Mouse (Mus musculus) forebrain, embryonic 16.5 days (tissue): ENCODE measurements around the gene Pan3. TPM values are rescaled to one million over a fixed set of nuclear protein-coding genes. Genes with fewer than 3 reads are reported as not detected.

ENCODE experiments used
- ATAC-seq: fragments of 200-750 bp; cut with Nextera tagmentation; 2 replicates; pipeline ENCODE4 v1.8.0; 2017; ENCODE audit warnings: mild to moderate bottlenecking, moderate library complexity
- H3K27ac ChIP-seq: fragments of 300-500 bp; sonication (generic); 2 replicates; pipeline ENCODE4 v1.5.1; 2014; ENCODE audit warnings: low read length, control low read depth
- H3K27me3 ChIP-seq: fragments of 300-500 bp; sonication (generic); replicated peaks from 2 replicates; pipeline ENCODE4 v1.6.1; 2014; ENCODE audit warnings: low read length; ENCODE audit not compliant: control insufficient read depth, insufficient read depth
- H3K36me3 ChIP-seq: fragments of 300-500 bp; sonication (generic); 2 replicates; pipeline ENCODE4 v1.6.1; 2014; ENCODE audit not compliant: control insufficient read depth, insufficient read depth
- H3K4me1 ChIP-seq: fragments of 300-500 bp; sonication (generic); replicated peaks from 2 replicates; pipeline ENCODE4 v1.6.1; 2014; ENCODE audit warnings: low read length; ENCODE audit not compliant: control insufficient read depth, insufficient read depth
- H3K4me2 ChIP-seq: fragments of 300-500 bp; sonication (generic); 2 replicates; pipeline ENCODE4 v1.6.1; 2014; ENCODE audit warnings: mild to moderate bottlenecking, low read length, control low read depth
- H3K4me3 ChIP-seq: fragments of 300-500 bp; sonication (generic); replicated peaks from 2 replicates; pipeline ENCODE4 v1.5.1; 2014; ENCODE audit warnings: mild to moderate bottlenecking, low read length, control low read depth
- H3K9ac ChIP-seq: fragments of 300-500 bp; sonication (generic); replicated peaks from 2 replicates; pipeline ENCODE4 v1.6.1; 2014; ENCODE audit warnings: low read depth, low read length, control low read depth
- H3K9me3 ChIP-seq: fragments of 300-500 bp; sonication (generic); 2 replicates; pipeline ENCODE4 v1.6.1; 2016; ENCODE audit warnings: low read length; ENCODE audit not compliant: control insufficient read depth
- WGBS: fragments of 180-500 bp; shearing (Covaris S2); extraction: QIAGEN DNeasy Blood & Tissue Kit; methylation state at CpG from one replicate; pipeline ENCODE4 v1.1.7; 2014; 5-methylcytosine and 5-hydroxymethylcytosine counted together
- polyA plus RNA-seq: library from polyadenylated mRNA; unstranded; fragments of >200 nt; fragmentation: Nextera tagmentation; extraction: Ambion mirVana; gene quantifications from 2 replicates; pipeline ENCODE4 v1.2.1, GENCODE M21; 2015

The Pan3 gene
- polyA plus RNA-seq, 1 experiment from 2014 or later, result 67.0 TPM

- Histone ChIP-seq H3K36me3 (no peaks in the 10 kb centered on the region), H3K27ac (no peak overlapping the region), H3K4me1 (no peaks in the 10 kb centered on the region), H3K4me2 (no peak overlapping the region), H3K9ac (no peak overlapping the region), H3K4me3 (no peak overlapping the region), H3K27me3 (no peaks in the 10 kb centered on the region), H3K9me3 (no peaks in the 10 kb centered on the region)
- WGBS, result 91% methylated on average over 9 of the region's 9 CpGs
- no peak for ATAC-seq
Measured at GRCm38 (mm10) chr5:147511350-147511749, 81.4 kb downstream of the Pan3 start.

- Histone ChIP-seq H3K9me3 (no peaks in the 10 kb centered on the region), H3K27me3 (no peaks in the 10 kb centered on the region), H3K4me3 (no peak overlapping the region), H3K4me2 (no peak overlapping the region), H3K27ac (no peak overlapping the region), H3K9ac (no peak overlapping the region), H3K36me3 (peaks cover 7% of the 10 kb centered on the region; the same call in 1 of the 2 replicates), H3K4me1 (no peaks in the 10 kb centered on the region)
- 90% methylated on average over 6 of the region's 6 CpGs for WGBS
- no peak for ATAC-seq
Measured at GRCm38 (mm10) chr5:147527006-147527405, 97.0 kb downstream of the Pan3 start.

- H3K4me1 ChIP-seq, result no peaks in the 10 kb centered on the region
- 86% methylated on average over 3 of the region's 3 CpGs for WGBS
- peaks cover 7% of the 10 kb centered on the region; the same call in 1 of the 2 replicates for H3K36me3 ChIP-seq
- no peak overlapping the region for H3K27ac ChIP-seq
- H3K4me2 ChIP-seq, result no peak overlapping the region
- H3K4me3 ChIP-seq, result no peak overlapping the region
- no peaks in the 10 kb centered on the region for H3K9me3 ChIP-seq
- H3K9ac ChIP-seq, result no peak overlapping the region
- H3K27me3 ChIP-seq, result no peaks in the 10 kb centered on the region
- no peak for ATAC-seq
Measured at GRCm38 (mm10) chr5:147527788-147528187, 97.8 kb downstream of the Pan3 start.

- WGBS, result 90% methylated on average over 6 of the region's 6 CpGs
- no peak overlapping the region for H3K27ac ChIP-seq
- no peak overlapping the region for H3K9ac ChIP-seq
- peaks cover 5% of the 10 kb centered on the region; the same call in 1 of the 2 replicates for H3K36me3 ChIP-seq
- H3K4me3 ChIP-seq, result no peak overlapping the region
- H3K4me2 ChIP-seq, result no peak overlapping the region
- H3K9me3 ChIP-seq, result no peaks in the 10 kb centered on the region
- no peak for ATAC-seq
- H3K4me1 ChIP-seq, result no peaks in the 10 kb centered on the region
- no peaks in the 10 kb centered on the region for H3K27me3 ChIP-seq
Measured at GRCm38 (mm10) chr5:147532031-147532430, 102.1 kb downstream of the Pan3 start.

- Histone ChIP-seq H3K4me2 (no peak overlapping the region), H3K9ac (no peak overlapping the region), H3K9me3 (no peaks in the 10 kb centered on the region), H3K4me1 (no peaks in the 10 kb centered on the region), H3K27ac (no peak overlapping the region), H3K4me3 (no peak overlapping the region), H3K27me3 (no peaks in the 10 kb centered on the region), H3K36me3 (peaks cover 12% of the 10 kb centered on the region)
- no peak for ATAC-seq
- WGBS, result 92% methylated on average over 4 of the region's 4 CpGs
Measured at GRCm38 (mm10) chr5:147539409-147539808, 109.4 kb downstream of the Pan3 start.

GRCm38 (mm10) chr5:147539815-147540214, 109.9 kb downstream of the Pan3 start:
- Histone ChIP-seq H3K4me2 (no peak overlapping the region), H3K4me3 (no peak overlapping the region), H3K27me3 (no peaks in the 10 kb centered on the region), H3K9me3 (no peaks in the 10 kb centered on the region), H3K27ac (no peak overlapping the region), H3K9ac (no peak overlapping the region), H3K4me1 (no peaks in the 10 kb centered on the region), H3K36me3 (peaks cover 12% of the 10 kb centered on the region)
- 97% methylated on average over 4 of the region's 4 CpGs for WGBS
- ATAC-seq, result no peak

- H3K36me3 ChIP-seq, result peaks cover 10% of the 10 kb centered on the region; the same call in 1 of the 2 replicates
- H3K9me3 ChIP-seq, result no peaks in the 10 kb centered on the region
- no peaks in the 10 kb centered on the region for H3K27me3 ChIP-seq
- no peak overlapping the region for H3K4me3 ChIP-seq
- 89% methylated on average over 6 of the region's 6 CpGs for WGBS
- H3K27ac ChIP-seq, result no peak overlapping the region
- no peaks in the 10 kb centered on the region for H3K4me1 ChIP-seq
- H3K4me2 ChIP-seq, result no peak overlapping the region
- no peak overlapping the region for H3K9ac ChIP-seq
- ATAC-seq, result no peak
Measured at GRCm38 (mm10) chr5:147542291-147542690, 112.3 kb downstream of the Pan3 start.

GRCm38 (mm10) chr5:147545731-147546241, 115.8 kb downstream of the Pan3 start:
- Histone ChIP-seq H3K27me3 (no peaks in the 10 kb centered on the region), H3K36me3 (peaks cover 10% of the 10 kb centered on the region; the same call in 1 of the 2 replicates), H3K9me3 (no peaks in the 10 kb centered on the region), H3K27ac (no peak overlapping the region), H3K4me2 (no peak overlapping the region), H3K9ac (no peak overlapping the region), H3K4me1 (no peaks in the 10 kb centered on the region), H3K4me3 (no peak overlapping the region)
- ATAC-seq, result no peak
- 71% methylated on average over 11 of the region's 11 CpGs for whole genome bisulfite sequencing

GRCm38 (mm10) chr5:147549016-147549755, 119.2 kb downstream of the Pan3 start:
- no peak overlapping the region for H3K4me3 ChIP-seq
- H3K4me1 ChIP-seq, result no peaks in the 10 kb centered on the region
- no peaks in the 10 kb centered on the region for H3K27me3 ChIP-seq
- H3K9ac ChIP-seq, result no peak overlapping the region
- H3K9me3 ChIP-seq, result no peaks in the 10 kb centered on the region
- 88% methylated on average over 12 of the region's 12 CpGs for WGBS
- no peak overlapping the region for H3K27ac ChIP-seq
- H3K4me2 ChIP-seq, result no peak overlapping the region
- peaks cover 10% of the 10 kb centered on the region; the same call in 1 of the 2 replicates for H3K36me3 ChIP-seq
- ATAC-seq, result no peak
